ENCODE assay signal across 31 mouse cellular contexts in the genomic region with DNA sequence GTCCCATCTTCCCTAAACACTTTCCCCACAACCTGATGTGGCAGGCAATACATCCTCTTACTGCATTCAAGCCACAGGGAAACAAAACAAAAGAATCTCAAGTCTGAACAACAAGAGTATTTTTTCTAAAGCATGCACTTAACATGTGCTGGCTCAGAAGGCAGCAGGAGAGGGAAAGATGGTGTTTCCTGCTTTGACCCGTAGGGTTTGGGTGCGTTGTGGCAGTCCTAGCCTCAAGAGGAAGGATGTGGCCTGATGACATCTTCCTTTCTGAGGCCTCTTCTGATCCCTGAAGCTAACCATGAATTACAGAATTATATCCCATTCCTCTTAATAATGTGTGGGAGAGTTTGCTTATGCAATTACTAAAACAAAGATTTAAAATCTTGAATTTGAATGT.
DNase-seq lines count a peak whose midpoint lies in the region; ATAC-seq and TF ChIP-seq lines count a peak whose summit lies in the region.
"Had no signal": no experiment of that assay in that cellular context is flagged by ENCODE, and none has a peak within 500 bp of the region (broad histone marks: within the 10 kb centered on the region; RNA-seq: fewer than 3 reads in every experiment).

No protein-coding gene starts in this region.

- no peaks in the 10 kb centered on the region for H3K9me3 ChIP-seq in kidney, embryonic 16.5 days (ENCODE audit: low read length)
- no peaks in the 10 kb centered on the region for H3K9me3 ChIP-seq in CH12.LX (replicated peaks; ENCODE audit: low read length)
- H3K9me3 ChIP-seq in limb, embryonic 10.5 days (replicated peaks) = no peaks in the 10 kb centered on the region
- H3K9me3 ChIP-seq: embryonic facial prominence, embryonic 12.5 days; heart, embryonic 12.5 days; intestine, embryonic 15.5 days; limb, embryonic 13.5 days; lung, embryonic 15.5 days; neural tube, embryonic 12.5 days had no signal

- ATAC-seq in kidney, embryonic 16.5 days (ENCODE audit: low FRiP score, low TSS enrichment) = no peak
- peak; percentile 94 to 99 for ATAC-seq in hematopoietic stem cell, adult 5-6 weeks (replicated peaks in 1 of 2; ENCODE audit: insufficient read depth in 1 of 2, low FRiP score in 2 of 2, low TSS enrichment in 1 of 2, low read depth in 1 of 2, poor library complexity in 2 of 2, severe bottlenecking in 2 of 2)
- peak; percentile 99 for ATAC-seq in megakaryocyte progenitor cell, adult 5-6 weeks (replicated peaks; ENCODE audit: poor library complexity)
- ATAC-seq: forebrain, embryonic 14.5 days; hindbrain, embryonic 16.5 days; intestine, embryonic 15.5 days; midbrain, embryonic 16.5 days; Patski had no signal

- no peak for TF ChIP-seq EP300 in CH12.LX (IDR thresholded peaks at IDR 0.05; ENCODE audit: low read length)

- H3K4me2 ChIP-seq in kidney, embryonic 16.5 days (replicated peaks; ENCODE audit: low read depth, low read length) = no peak overlapping the region
- no peak overlapping the region for H3K4me2 ChIP-seq in CH12.LX (ENCODE audit: insufficient read depth, low read depth, poor library complexity, severe bottlenecking)
- H3K4me2 ChIP-seq: embryonic facial prominence, embryonic 12.5 days; heart, embryonic 12.5 days; intestine, embryonic 15.5 days; limb, embryonic 13.5 days; liver, embryonic 11.5 days; lung, embryonic 15.5 days; neural tube, embryonic 12.5 days had no signal

- dilution Hi-C loops in CH12.LX (cut with MboI; ENCODE audit: extremely low pct_ligation_motif_present, extremely low pct_unique_long_range_greater_than_20kb, low sequenced_read_pairs) = no loop called here

- H3K4me3 ChIP-seq in kidney, embryonic 16.5 days (ENCODE audit: low read length) = no peak overlapping the region
- no peak overlapping the region for H3K4me3 ChIP-seq in kidney, adult 2 months (ENCODE audit: insufficient read depth, low read depth, low read length)
- no peak overlapping the region for H3K4me3 ChIP-seq in CH12.LX (replicated peaks in 1 of 3; ENCODE audit: low read depth in 2 of 3, low read length in 2 of 3, poor library complexity in 1 of 3)
- no peak overlapping the region for H3K4me3 ChIP-seq in limb, embryonic 10.5 days
- H3K4me3 ChIP-seq: embryonic facial prominence, embryonic 12.5 days; gastrocnemius, adult 2 months; heart, adult 2 months; heart, embryonic 12.5 days; intestine, embryonic 15.5 days; left cerebral cortex, adult 2 months; limb, embryonic 13.5 days; lung, embryonic 15.5 days; neural tube, embryonic 12.5 days had no signal

- H3K79me2 ChIP-seq in CH12.LX (replicated peaks; ENCODE audit: control insufficient read depth, extremely low read depth, insufficient read depth, poor library complexity, severe bottlenecking) = no peaks in the 10 kb centered on the region

- TF ChIP-seq CTCF in kidney, adult 2 months (conservative IDR thresholded peaks at IDR 0.05; ENCODE audit: insufficient read depth, insufficient read length, low read depth, low read length) = no peak
- TF ChIP-seq CTCF in CH12.LX (conservative IDR thresholded peaks at IDR 0.05 in 1 of 2, IDR thresholded peaks at IDR 0.05 in 1 of 2; ENCODE audit: low read depth in 2 of 2, low read length in 2 of 2) = no peak

- H3K27me3 ChIP-seq in kidney, embryonic 16.5 days (ENCODE audit: insufficient read depth, low read length) = no peaks in the 10 kb centered on the region
- H3K27me3 ChIP-seq in kidney, adult 2 months (replicated peaks; ENCODE audit: control insufficient read depth, insufficient read depth, low read length) = no peaks in the 10 kb centered on the region
- H3K27me3 ChIP-seq in CH12.LX (replicated peaks) = no peaks in the 10 kb centered on the region
- no peaks in the 10 kb centered on the region for H3K27me3 ChIP-seq in limb, embryonic 10.5 days (ENCODE audit: low read depth, poor library complexity, severe bottlenecking)
- H3K27me3 ChIP-seq: embryonic facial prominence, embryonic 12.5 days; heart, embryonic 12.5 days; intestine, embryonic 15.5 days; limb, embryonic 13.5 days; lung, embryonic 15.5 days; neural tube, embryonic 12.5 days had no signal

- H3K36me3 ChIP-seq in kidney, embryonic 16.5 days (ENCODE audit: insufficient read depth, low read length) = no peaks in the 10 kb centered on the region
- no peaks in the 10 kb centered on the region for H3K36me3 ChIP-seq in kidney, adult 2 months (ENCODE audit: control insufficient read depth, insufficient read depth, low read length)
- H3K36me3 ChIP-seq in CH12.LX (replicated peaks in 1 of 2; ENCODE audit: control insufficient read depth in 1 of 2, insufficient read depth in 1 of 2, low read length in 1 of 2) = no peaks in the 10 kb centered on the region
- H3K36me3 ChIP-seq in limb, embryonic 10.5 days = no peaks in the 10 kb centered on the region
- H3K36me3 ChIP-seq: embryonic facial prominence, embryonic 12.5 days; heart, embryonic 12.5 days; intestine, embryonic 15.5 days; limb, embryonic 13.5 days; lung, embryonic 15.5 days; neural tube, embryonic 12.5 days had no signal

- TF ChIP-seq POLR2A in kidney, adult 2 months (IDR thresholded peaks at IDR 0.05; ENCODE audit: low read depth, low read length) = no peak
- TF ChIP-seq POLR2A in CH12.LX (IDR thresholded peaks at IDR 0.05; ENCODE audit: low read depth, low read length) = no peak

- H3K27ac ChIP-seq in kidney, embryonic 16.5 days (ENCODE audit: low read length) = peak overlapping the region; percentile 35; the same call in 1 of the 2 replicates
- no peak overlapping the region for H3K27ac ChIP-seq in kidney, adult 2 months (ENCODE audit: insufficient read depth, low read depth, low read length)
- no peak overlapping the region for H3K27ac ChIP-seq in CH12.LX (ENCODE audit: insufficient read depth, low read depth)
- no peak overlapping the region for H3K27ac ChIP-seq in limb, embryonic 10.5 days
- H3K27ac ChIP-seq: embryonic facial prominence, embryonic 12.5 days; gastrocnemius, adult 2 months; heart, adult 2 months; intestine, embryonic 15.5 days; left cerebral cortex, adult 2 months; limb, embryonic 13.5 days; lung, embryonic 15.5 days; neural tube, embryonic 12.5 days had no signal

- no peaks in the 10 kb centered on the region for H3K4me1 ChIP-seq in kidney, embryonic 16.5 days (ENCODE audit: insufficient read depth, low read length)
- no peaks in the 10 kb centered on the region for H3K4me1 ChIP-seq in kidney, adult 2 months (ENCODE audit: control insufficient read depth, insufficient read depth, low read length)
- peaks cover 0 to 8% of the 10 kb centered on the region in 2 experiments; a peak in 2 of 4 replicates for H3K4me1 ChIP-seq in CH12.LX (ENCODE audit: control insufficient read depth in 1 of 2, insufficient read depth in 2 of 2)
- H3K4me1 ChIP-seq in limb, embryonic 10.5 days = peaks cover under 1% of the 10 kb centered on the region
- H3K4me1 ChIP-seq: embryonic facial prominence, embryonic 12.5 days; heart, embryonic 12.5 days; intestine, embryonic 15.5 days; limb, embryonic 13.5 days; neural tube, embryonic 12.5 days had no signal

- no peak for DNase-seq in kidney, adult 2 months
- DNase-seq in CH12.LX (ENCODE audit: extremely low read depth) = peak; percentile 17
- DNase-seq in left cerebral cortex, adult 18-20 months (ENCODE audit: low spot score in 2 of 2) = no peak
- DNase-seq in thymus, postnatal 25 days = no peak
- DNase-seq in limb, embryonic 10.5 days (ENCODE audit: low spot score) = no peak
- DNase-seq: adrenal gland, postnatal 25 days; cerebellum, adult 2 months; cerebellum, postnatal 25 days; embryo, embryonic 11 days; gastrocnemius, adult 2 months; gastrocnemius, postnatal 36 days; heart, adult 2 months; heart, postnatal 10 days; kidney, adult 8-10 months; kidney, postnatal 10 days; layer of hippocampus, adult 9-11 months had no signal

- in situ Hi-C loops in CH12.LX (cut with MboI; ENCODE audit: low pct_ligation_motif_present, low pct_unique_long_range_greater_than_20kb, low sequenced_read_pairs) = no loop called here

- no peak for TF ChIP-seq RAD21 in CH12.LX (IDR thresholded peaks at IDR 0.05; ENCODE audit: low read depth, low read length)

- no peak overlapping the region for H3K9ac ChIP-seq in kidney, embryonic 16.5 days (replicated peaks; ENCODE audit: low read length)
- no peak overlapping the region for H3K9ac ChIP-seq in CH12.LX (ENCODE audit: insufficient read depth, low read depth)
- H3K9ac ChIP-seq: embryonic facial prominence, embryonic 12.5 days; heart, embryonic 12.5 days; intestine, embryonic 15.5 days; limb, embryonic 13.5 days; lung, embryonic 15.5 days; neural tube, embryonic 12.5 days had no signal

- 68% methylated on average over 2 of the region's 2 CpGs for WGBS in kidney, embryonic 16.5 days
- WGBS in kidney, adult 2 months = 57% methylated on average over 2 of the region's 2 CpGs
- 63% methylated on average over 2 of the region's 2 CpGs for WGBS in limb, embryonic 10.5 days

TF ChIP-seq in CH12.LX, 34 proteins besides CTCF, POLR2A, EP300 and RAD21:
- TF ChIP-seq ETS1 (conservative IDR thresholded peaks at IDR 0.05; ENCODE audit: low read depth, low read length) (no peak), UBTF (IDR thresholded peaks at IDR 0.05; ENCODE audit: low read depth, low read length) (no peak), NRF1 (IDR thresholded peaks at IDR 0.05; ENCODE audit: low read depth, low read length) (no peak), MAX (IDR thresholded peaks at IDR 0.05; ENCODE audit: low read length) (no peak), ZNF384 (IDR thresholded peaks at IDR 0.05; ENCODE audit: low read depth, low read length) (no peak), JUND (conservative IDR thresholded peaks at IDR 0.05; ENCODE audit: low read depth, low read length) (no peak), TCF12 (IDR thresholded peaks at IDR 0.05; ENCODE audit: low read depth, low read length) (no peak), ELF1 (IDR thresholded peaks at IDR 0.05; ENCODE audit: low read depth, low read length) (no peak), KAT2A (IDR thresholded peaks at IDR 0.05; ENCODE audit: insufficient replicate concordance, low read length) (no peak), CHD2 (IDR thresholded peaks at IDR 0.05; ENCODE audit: low read length) (no peak), MAFK (IDR thresholded peaks at IDR 0.05; ENCODE audit: insufficient replicate concordance, low read length) (no peak), USF2 (conservative IDR thresholded peaks at IDR 0.05; ENCODE audit: low read depth, low read length) (no peak), MYC (IDR thresholded peaks at IDR 0.05; ENCODE audit: low read depth, low read length) (no peak), IRF4 (IDR thresholded peaks at IDR 0.05; ENCODE audit: low read depth, low read length) (no peak), MAZ (IDR thresholded peaks at IDR 0.05; ENCODE audit: low read depth, low read length) (no peak), E2F4 (IDR thresholded peaks at IDR 0.05; ENCODE audit: insufficient replicate concordance, low read depth, low read length) (no peak)
TF ChIP-seq in CH12.LX: peak in this region for 0.
